Mouse (Mus musculus) kidney, postnatal 0 days (tissue): ENCODE data around the gene Eif1b. TPM values are rescaled to one million over a fixed set of nuclear protein-coding genes. Genes with fewer than 3 reads are reported as not detected.

ENCODE experiments used
- ATAC-seq: fragments of 200-750 bp; cut with Nextera tagmentation; replicated peaks from 2 replicates; pipeline ENCODE4 v1.8.0; 2017; ENCODE audit warnings: low read depth, moderate number of reproducible peaks, moderate TSS enrichment, moderate library complexity; ENCODE audit not compliant: low FRiP score
- DNase-seq: peaks from one replicate; pipeline ENCODE4 v3.0.0-alpha.2; 2016; ENCODE audit warnings: low spot score
- H3K27ac ChIP-seq: fragments of 300-500 bp; sonication (generic); 2 replicates; pipeline ENCODE4 v1.5.1; 2014; ENCODE audit warnings: mild to moderate bottlenecking
- H3K27me3 ChIP-seq: fragments of 300-500 bp; sonication (generic); 2 replicates; pipeline ENCODE4 v1.6.1; 2014; ENCODE audit warnings: low read length, mixed read lengths; ENCODE audit not compliant: insufficient read depth
- H3K36me3 ChIP-seq: fragments of 300-500 bp; sonication (generic); 2 replicates; pipeline ENCODE4 v1.6.1; 2014; ENCODE audit warnings: low read length, mixed read lengths; ENCODE audit not compliant: insufficient read depth
- H3K4me1 ChIP-seq: fragments of 300-500 bp; sonication (generic); replicated peaks from 2 replicates; pipeline ENCODE4 v1.6.1; 2014; ENCODE audit warnings: antibody characterized with exemption, low read length, mixed read lengths; ENCODE audit not compliant: insufficient read depth
- H3K4me2 ChIP-seq: fragments of 300-500 bp; sonication (generic); 2 replicates; pipeline ENCODE4 v1.6.1; 2014; ENCODE audit warnings: mild to moderate bottlenecking, low read length, moderate library complexity, mixed read lengths
- H3K4me3 ChIP-seq: fragments of 300-500 bp; sonication (generic); replicated peaks from 2 replicates; pipeline ENCODE4 v1.5.1; 2014; ENCODE audit warnings: low read depth, low read length
- H3K9ac ChIP-seq: fragments of 300-500 bp; sonication (generic); 2 replicates; pipeline ENCODE4 v1.6.1; 2014; ENCODE audit warnings: low read depth, low read length
- H3K9me3 ChIP-seq: fragments of 300-500 bp; sonication (generic); replicated peaks from 2 replicates; pipeline ENCODE4 v1.6.1; 2016; ENCODE audit warnings: low read length, inconsistent platforms, mixed read lengths
- CTCF ChIP-seq: IDR thresholded peaks from 2 replicates; pipeline ENCODE4 v1.5.1; 2016; ENCODE audit warnings: antibody characterized with exemption, low read depth, mild to moderate bottlenecking, moderate library complexity
- WGBS: fragments of 180-500 bp; shearing (Covaris S2); extraction: QIAGEN DNeasy Blood & Tissue Kit; methylation state at CpG from one replicate; pipeline ENCODE4 v1.1.7; 2014; 5-methylcytosine and 5-hydroxymethylcytosine counted together
- polyA plus RNA-seq: library from polyadenylated mRNA; unstranded; fragments of >200 nt; fragmentation: Nextera tagmentation; extraction: Ambion mirVana; gene quantifications from 2 replicates; pipeline ENCODE4 v1.2.1, GENCODE M21; 2015

The Eif1b gene
- polyA plus RNA-seq, 1 experiment from 2014 or later, result 161 TPM

- H3K4me1 ChIP-seq, result peaks cover 7% of the 10 kb centered on the region; the same call in 1 of the 2 replicates
- no peak overlapping the region for H3K27ac ChIP-seq
- TF ChIP-seq CTCF, result no peak
- WGBS, result 0% methylated on average over 2 of the region's 2 CpGs
- peak; percentile 50 for DNase-seq
- no peak overlapping the region for H3K4me3 ChIP-seq
- H3K27me3 ChIP-seq, result no peaks in the 10 kb centered on the region
- no peak overlapping the region for H3K4me2 ChIP-seq
- H3K9me3 ChIP-seq, result no peaks in the 10 kb centered on the region
- no peak for ATAC-seq
- no peaks in the 10 kb centered on the region for H3K36me3 ChIP-seq
- H3K9ac ChIP-seq, result no peak overlapping the region
Observed at GRCm38 (mm10) chr9:120541411-120541810, 49.4 kb downstream of the Eif1b start.

- Histone ChIP-seq H3K36me3 (no peaks in the 10 kb centered on the region), H3K9me3 (no peaks in the 10 kb centered on the region), H3K4me3 (no peak overlapping the region), H3K27me3 (no peaks in the 10 kb centered on the region), H3K4me2 (no peak overlapping the region), H3K4me1 (peaks cover 11% of the 10 kb centered on the region; the same call in 1 of the 2 replicates), H3K27ac (no peak overlapping the region), H3K9ac (no peak overlapping the region)
- WGBS, result 12% methylated on average over 6 of the region's 6 CpGs
- DNase-seq (peak; percentile 13), ATAC-seq (no peak)
- TF ChIP-seq CTCF, result no peak
Observed at GRCm38 (mm10) chr9:120542241-120542640, 50.2 kb downstream of the Eif1b start.

Other genes starting within 250 kb of the Eif1b start
- gene Myrip, start 190.7 kb upstream of the Eif1b start, polyA plus RNA-seq, result 0.19 and 0.34 TPM in 2 replicates
- 0.71 and 0.79 TPM in 2 replicates for gene Entpd3, start 47.6 kb downstream of the Eif1b start, polyA plus RNA-seq
- 911 and 953 TPM in 2 replicates for gene Rpl14, start 79.2 kb downstream of the Eif1b start, polyA plus RNA-seq